Mouse (Mus musculus) limb, embryonic 14.5 days (tissue): ENCODE measurements around the gene Fastkd3. TPM values are rescaled to one million over a fixed set of nuclear protein-coding genes. Genes with fewer than 3 reads are reported as not detected.

Experiments used
- ATAC-seq: fragments of 200-750 bp; cut with Nextera tagmentation; 2 replicates; pipeline ENCODE4 v1.8.0; 2017; ENCODE audit warnings: low read depth, moderate number of reproducible peaks, moderate TSS enrichment; ENCODE audit not compliant: low FRiP score
- DNase-seq: peaks from one replicate; pipeline ENCODE4 v3.0.0-alpha.2; 2015; ENCODE audit warnings: low spot score
- H3K27ac ChIP-seq: fragments of 300-500 bp; sonication (generic); replicated peaks from 2 replicates; pipeline ENCODE4 v1.5.1; 2014; ENCODE audit warnings: low read depth, mild to moderate bottlenecking, low read length, moderate library complexity, mixed read lengths
- H3K27me3 ChIP-seq: fragments of 300-500 bp; sonication (generic); 2 replicates; pipeline ENCODE4 v1.6.1; 2014; ENCODE audit warnings: low read length, mixed read lengths; ENCODE audit not compliant: control insufficient read depth, insufficient read depth
- H3K36me3 ChIP-seq: fragments of 300-500 bp; sonication (generic); 2 replicates; pipeline ENCODE4 v1.6.1; 2014; ENCODE audit warnings: mild to moderate bottlenecking, low read length, moderate library complexity, mixed read lengths; ENCODE audit not compliant: control insufficient read depth, insufficient read depth
- H3K4me1 ChIP-seq: fragments of 300-500 bp; sonication (generic); 2 replicates; pipeline ENCODE4 v1.6.1; 2014; ENCODE audit warnings: antibody characterized with exemption, low read length, mixed read lengths; ENCODE audit not compliant: control insufficient read depth, insufficient read depth
- H3K4me2 ChIP-seq: fragments of 300-500 bp; sonication (generic); replicated peaks from 2 replicates; pipeline ENCODE4 v1.6.1; 2014; ENCODE audit warnings: low read depth, mild to moderate bottlenecking, low read length, moderate library complexity; ENCODE audit not compliant: severe bottlenecking
- H3K4me3 ChIP-seq: fragments of 300-500 bp; sonication (generic); replicated peaks from 2 replicates; pipeline ENCODE4 v1.5.1; 2014; ENCODE audit warnings: low read length
- H3K9ac ChIP-seq: fragments of 300-500 bp; sonication (generic); 2 replicates; pipeline ENCODE4 v1.6.1; 2014; ENCODE audit warnings: mild to moderate bottlenecking, low read depth, low read length, moderate library complexity; ENCODE audit not compliant: severe bottlenecking
- H3K9me3 ChIP-seq: fragments of 300-500 bp; sonication (generic); 2 replicates; pipeline ENCODE4 v1.6.1; 2016; ENCODE audit warnings: low read length; ENCODE audit not compliant: control insufficient read depth
- POLR2A ChIP-seq: fragments of 200-500 bp; IDR thresholded peaks from 2 replicates; pipeline ENCODE4 v1.8.0; 2012; ENCODE audit warnings: inconsistent platforms, mild to moderate bottlenecking, moderate library complexity, borderline replicate concordance; ENCODE audit not compliant: insufficient read depth, insufficient read length; ENCODE audit errors: extremely low read depth
- WGBS: fragments of 180-500 bp; shearing (Covaris S2); extraction: QIAGEN DNeasy Blood & Tissue Kit; methylation state at CpG from one replicate; pipeline ENCODE4 v1.1.7; 2014; 5-methylcytosine and 5-hydroxymethylcytosine counted together
- polyA plus RNA-seq, 2 experiments: library from polyadenylated mRNA; depleted of rRNA in 1 of 2; stranded (reverse) in 1 of 2; unstranded in 1 of 2; fragments of >200 nt; fragmentation: Nextera tagmentation in 1 of 2; extraction: Ambion mirVana in 1 of 2; gene quantifications; 2 replicates each; pipeline versions ENCODE4 v1.2.1 to v1.2.3; 2012 to 2014

Fastkd3 gene
- polyA plus RNA-seq, 2 experiments, result 30.3 to 33.9 TPM

DNA sequence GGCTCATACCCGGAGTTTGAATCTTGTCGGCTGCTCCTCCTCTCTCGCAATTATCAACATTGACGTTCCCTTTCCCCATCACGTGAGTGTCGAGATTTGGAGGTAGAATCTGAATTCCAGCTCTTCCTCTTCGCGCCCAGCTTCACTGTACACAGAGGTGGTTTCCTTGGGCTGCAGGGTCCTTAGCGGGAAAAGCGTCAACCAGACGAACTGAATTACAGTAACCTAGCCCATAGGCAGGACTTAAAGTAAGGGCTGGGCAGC, 415 bp downstream of the Fastkd3 start:
- Histone ChIP-seq H3K4me3 (peak overlapping the region; percentile 73), H3K27me3 (no peaks in the 10 kb centered on the region), H3K9ac (peak overlapping the region; percentile 72), H3K4me2 (peak overlapping the region; percentile 83), H3K4me1 (peaks cover 14% of the 10 kb centered on the region), H3K36me3 (peaks cover 54% of the 10 kb centered on the region), H3K9me3 (no peaks in the 10 kb centered on the region), H3K27ac (peak overlapping the region; percentile 76)
- no peak for TF ChIP-seq POLR2A
- ATAC-seq (no peak), DNase-seq (no peak)
- under 1% methylated on average over 11 of the region's 11 CpGs for WGBS

DNA sequence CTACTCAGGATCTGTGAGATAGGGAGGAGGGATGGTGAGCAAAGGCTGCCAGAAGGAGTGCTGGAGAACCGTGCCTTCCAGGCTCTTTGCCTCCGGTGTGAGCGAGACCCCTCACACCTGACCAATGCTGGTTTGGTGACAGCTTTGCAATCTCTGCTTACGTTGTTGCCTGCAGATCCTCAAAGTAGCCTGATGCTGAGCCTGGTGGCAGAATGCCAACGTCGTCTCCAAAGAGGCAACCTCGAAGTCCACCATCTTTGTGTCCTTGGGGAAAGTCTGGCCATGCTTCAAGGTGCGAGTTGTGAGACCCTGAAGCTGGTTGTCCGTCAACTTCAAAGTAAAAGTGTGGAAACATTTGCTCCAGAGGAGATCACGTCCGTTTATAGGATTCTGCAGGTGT, 1.9 kb downstream of the Fastkd3 start:
- ATAC-seq, result no peak
- DNase-seq, result no peak
- TF ChIP-seq POLR2A, result no peak
- Histone ChIP-seq H3K9me3 (no peaks in the 10 kb centered on the region), H3K36me3 (peaks cover 57% of the 10 kb centered on the region), H3K27me3 (no peaks in the 10 kb centered on the region), H3K9ac (no peak overlapping the region), H3K4me1 (peaks cover 14% of the 10 kb centered on the region), H3K27ac (no peak overlapping the region), H3K4me3 (no peak overlapping the region), H3K4me2 (no peak overlapping the region)
- WGBS, result 93% methylated on average over 11 of the region's 11 CpGs

DNA sequence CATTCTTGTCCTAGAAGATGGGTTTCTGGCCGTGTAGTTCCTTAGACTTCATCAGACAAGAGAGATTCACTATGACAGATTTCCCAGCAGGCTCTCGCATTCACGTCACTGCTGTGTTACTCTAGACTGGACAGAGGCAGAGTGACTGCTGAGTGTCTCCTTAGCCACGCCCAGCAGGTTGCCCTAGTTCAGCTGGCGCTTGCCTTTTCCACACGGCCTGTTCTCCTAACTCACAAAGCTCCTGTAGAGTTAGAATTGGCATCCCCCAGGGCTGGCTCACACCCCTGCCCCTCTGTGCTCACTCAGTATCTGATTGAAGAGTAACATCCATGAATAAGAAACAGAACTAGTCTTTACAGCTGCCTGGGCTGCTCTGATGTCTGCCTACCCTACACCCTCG, 3.4 kb downstream of the Fastkd3 start:
- TF ChIP-seq POLR2A, result no peak
- Histone ChIP-seq H3K27me3 (no peaks in the 10 kb centered on the region), H3K27ac (no peak overlapping the region), H3K4me1 (peaks cover 14% of the 10 kb centered on the region), H3K9ac (no peak overlapping the region), H3K4me2 (no peak overlapping the region), H3K9me3 (no peaks in the 10 kb centered on the region), H3K4me3 (no peak overlapping the region), H3K36me3 (peaks cover 69% of the 10 kb centered on the region)
- WGBS, result 87% methylated on average over 7 of the region's 7 CpGs
- ATAC-seq (no peak), DNase-seq (no peak)

DNA sequence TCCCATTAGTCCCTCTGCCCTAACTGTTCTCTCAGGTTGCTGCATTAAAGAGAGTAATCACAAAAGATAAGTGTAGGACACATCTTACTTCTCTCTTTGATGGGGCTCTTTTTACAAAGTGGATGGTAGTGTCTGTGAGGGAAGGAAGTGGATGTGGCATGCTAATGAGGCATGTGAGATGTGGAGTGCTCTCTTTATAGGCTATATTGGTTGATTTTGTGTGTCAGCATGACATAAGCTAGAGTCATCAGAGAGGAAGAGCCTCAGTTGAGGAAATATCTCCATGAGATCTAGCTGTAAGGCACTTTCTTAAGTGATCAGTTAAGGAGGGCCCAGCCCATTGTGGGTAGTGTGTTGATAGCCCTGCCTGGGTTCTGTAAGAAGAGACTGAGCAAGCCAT, 6.3 kb downstream of the Fastkd3 start:
- Histone ChIP-seq H3K36me3 (peaks cover 93% of the 10 kb centered on the region), H3K4me3 (no peak overlapping the region), H3K27ac (no peak overlapping the region), H3K9me3 (no peaks in the 10 kb centered on the region), H3K9ac (no peak overlapping the region), H3K4me1 (0 out of 2 replicates have a peak, but pooled peaks cover 2% of the 10 kb centered on the region), H3K4me2 (no peak overlapping the region), H3K27me3 (no peaks in the 10 kb centered on the region)
- ATAC-seq, result no peak
- DNase-seq, result no peak
- TF ChIP-seq POLR2A, result no peak

DNA sequence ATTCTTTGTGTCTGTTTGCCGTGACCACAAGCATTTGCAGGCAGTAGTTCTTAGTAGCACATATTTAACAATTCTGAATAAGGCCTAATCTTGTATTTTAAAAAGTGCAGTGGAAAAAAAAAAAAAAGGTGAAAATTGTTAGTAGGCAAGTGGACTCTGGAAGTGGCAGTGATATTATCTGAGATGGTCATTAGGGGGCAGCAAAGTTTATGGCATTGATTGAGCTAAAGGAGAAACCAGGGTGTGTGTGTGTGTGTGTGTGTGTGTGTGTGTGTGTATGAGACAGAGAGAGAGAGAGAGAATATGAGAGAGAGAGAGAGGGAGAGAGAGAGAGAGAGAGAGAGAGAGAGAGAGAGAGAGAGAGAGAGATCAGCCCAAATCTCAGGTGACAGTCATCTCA, 11.8 kb downstream of the Fastkd3 start:
- no peaks in the 10 kb centered on the region for H3K4me1 ChIP-seq
- H3K4me3 ChIP-seq, result no peak overlapping the region
- DNase-seq (peak; percentile 41), ATAC-seq (no peak)
- no peaks in the 10 kb centered on the region for H3K27me3 ChIP-seq
- WGBS, result 66% methylated on average over 1 of the region's 1 CpGs
- H3K4me2 ChIP-seq, result no peak overlapping the region
- no peak for TF ChIP-seq POLR2A
- H3K9ac ChIP-seq, result no peak overlapping the region
- no peak overlapping the region for H3K27ac ChIP-seq
- peaks cover 39% of the 10 kb centered on the region for H3K36me3 ChIP-seq
- no peaks in the 10 kb centered on the region for H3K9me3 ChIP-seq

DNA sequence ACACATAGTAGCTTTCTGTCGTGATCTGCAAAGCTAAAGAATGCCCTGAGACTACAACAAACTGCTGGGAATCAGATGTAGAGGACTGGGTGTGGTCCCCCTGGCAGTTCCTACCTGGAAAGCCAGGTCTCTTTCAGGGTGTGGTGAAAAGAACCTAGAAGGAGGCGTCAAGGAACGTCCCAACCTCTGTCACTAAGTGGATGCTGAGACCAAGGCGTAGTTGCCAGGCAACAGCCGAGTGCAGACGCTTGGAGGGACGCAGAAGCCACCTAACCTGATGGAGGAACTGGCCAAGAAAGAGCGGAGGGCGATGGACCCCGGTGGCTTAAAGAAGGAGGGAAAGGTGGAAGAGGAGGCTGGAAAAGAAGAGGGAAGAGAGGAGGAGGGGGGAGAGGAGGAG, 15.2 kb downstream of the Fastkd3 start, which contains the start of gene 1700001L19Rik:
1700001L19Rik (plus strand) TSS at position 223 of the 400 bp plus-strand sequence.
- TF ChIP-seq POLR2A, result no peak
- H3K9ac ChIP-seq, result peak within 1 kb of the TSS; percentile 40; the same call in 1 of the 2 replicates
- peaks cover 8% of the 10 kb centered on the region; the same call in 1 of the 2 replicates for H3K4me1 ChIP-seq
- no peak within 1 kb of the TSS for H3K4me3 ChIP-seq
- H3K27ac ChIP-seq, result no peak within 1 kb of the TSS
- no peaks in the 10 kb centered on the region for H3K9me3 ChIP-seq
- WGBS, result 10% methylated on average over 9 of the region's 10 CpGs
- H3K4me2 ChIP-seq, result peak within 1 kb of the TSS; percentile 42
- H3K27me3 ChIP-seq, result no peaks in the 10 kb centered on the region
- DNase-seq (no peak), ATAC-seq (no peak)
- peaks cover 8% of the 10 kb centered on the region for H3K36me3 ChIP-seq
